In genomic region chr10:41573190-41573589, GRCm38 (mm10) we compare ENCODE assay signal across 9 mouse cellular contexts. TPM values are rescaled to one million over a fixed set of nuclear protein-coding genes. Genes with fewer than 3 reads are reported as not detected.
A peak's percentile ranks its signal among the peaks of the same experiment; 100 is the strongest.
DNase-seq lines count a peak whose midpoint lies in the region; ATAC-seq and TF ChIP-seq lines count a peak whose summit lies in the region.
"Had no signal": no experiment of that assay in that cellular context is flagged by ENCODE, and none has a peak within 500 bp of the region (broad histone marks: within the 10 kb centered on the region; RNA-seq: fewer than 3 reads in every experiment).

No protein-coding gene starts in this region.

- no peaks in the 10 kb centered on the region for H3K36me3 ChIP-seq in kidney, postnatal 0 days (ENCODE audit: insufficient read depth, low read length)
- H3K36me3 ChIP-seq in ES-E14 (ENCODE audit: control insufficient read depth, insufficient read depth, low read length, poor library complexity, severe bottlenecking) (no peaks in the 10 kb centered on the region), macrophage (ENCODE audit: inconsistent target) (no peaks in the 10 kb centered on the region)
- no peaks in the 10 kb centered on the region for H3K36me3 ChIP-seq in heart, embryonic 16.5 days (ENCODE audit: control insufficient read depth, insufficient read depth)
- no peaks in the 10 kb centered on the region for H3K36me3 ChIP-seq in midbrain, embryonic 16.5 days (ENCODE audit: control insufficient read depth, insufficient read depth, low read length)

- H3K4me2 ChIP-seq in kidney, postnatal 0 days (ENCODE audit: low read length): no peak overlapping the region
- H3K4me2 ChIP-seq in heart, embryonic 16.5 days (ENCODE audit: low read depth, low read length): peak overlapping the region; percentile 16
- no peak overlapping the region for H3K4me2 ChIP-seq in midbrain, embryonic 16.5 days (ENCODE audit: low read length)

- in situ Hi-C loops in ES-E14 (cut with MboI; ENCODE audit: low sequenced_read_pairs in 2 of 2, unreplicated experiment in 2 of 2): no loop called here

- no peaks in the 10 kb centered on the region for H3K79me2 ChIP-seq in macrophage (ENCODE audit: inconsistent target)

- H3K4me1 ChIP-seq in kidney, postnatal 0 days (replicated peaks; ENCODE audit: insufficient read depth, low read length): no peaks in the 10 kb centered on the region; the same call in 1 of the 2 replicates
- H3K4me1 ChIP-seq in ES-E14 (ENCODE audit: control insufficient read depth in 2 of 2, insufficient read depth in 2 of 2, low read length in 2 of 2, poor library complexity in 1 of 2): no peaks in the 10 kb centered on the region; a peak in 1 of 4 replicates
- peaks cover 18% of the 10 kb centered on the region for H3K4me1 ChIP-seq in heart, embryonic 16.5 days (ENCODE audit: control insufficient read depth, insufficient read depth, low read length)
- H3K4me1 ChIP-seq in midbrain, embryonic 16.5 days (ENCODE audit: control insufficient read depth, insufficient read depth, low read length): no peaks in the 10 kb centered on the region

- no peak for ATAC-seq in kidney, postnatal 0 days (replicated peaks; ENCODE audit: low FRiP score, low read depth)
- ATAC-seq in heart, embryonic 16.5 days (replicated peaks; ENCODE audit: extremely low read depth, insufficient read depth, low FRiP score): peak; percentile 15; the same call in 1 of the 2 replicates
- no peak for ATAC-seq in midbrain, embryonic 16.5 days

- H3K9me3 ChIP-seq in kidney, postnatal 0 days (replicated peaks; ENCODE audit: low read length): no peaks in the 10 kb centered on the region
- no peaks in the 10 kb centered on the region for H3K9me3 ChIP-seq in ES-E14 (ENCODE audit: control insufficient read depth, insufficient read depth, low read depth, low read length)
- H3K9me3 ChIP-seq in heart, embryonic 16.5 days (replicated peaks; ENCODE audit: control insufficient read depth, low read length): no peaks in the 10 kb centered on the region
- no peaks in the 10 kb centered on the region for H3K9me3 ChIP-seq in midbrain, embryonic 16.5 days (replicated peaks; ENCODE audit: control insufficient read depth, low read length, poor library complexity, severe bottlenecking)

- H3K9ac ChIP-seq in kidney, postnatal 0 days (ENCODE audit: low read depth, low read length): no peak overlapping the region
- H3K9ac ChIP-seq in ES-E14 (ENCODE audit: insufficient read depth, low read depth, low read length, poor library complexity, severe bottlenecking): 0 out of 2 replicates have a peak overlapping the region, but pooled peaks have one; percentile 6
- peak overlapping the region; percentile 30; the same call in 1 of the 2 replicates for H3K9ac ChIP-seq in heart, embryonic 16.5 days (ENCODE audit: low read length)
- H3K9ac ChIP-seq in midbrain, embryonic 16.5 days (ENCODE audit: low read depth, low read length): no peak overlapping the region

- H3K27me3 ChIP-seq in kidney, postnatal 0 days (ENCODE audit: insufficient read depth, low read length): no peaks in the 10 kb centered on the region
- no peaks in the 10 kb centered on the region for H3K27me3 ChIP-seq in heart, embryonic 16.5 days (ENCODE audit: control insufficient read depth, insufficient read depth, low read length)
- H3K27me3 ChIP-seq in midbrain, embryonic 16.5 days (ENCODE audit: control insufficient read depth, insufficient read depth, low read depth, low read length): no peaks in the 10 kb centered on the region

- DNase-seq in kidney, postnatal 0 days (ENCODE audit: low spot score): peak; percentile 39
- DNase-seq in kidney, adult 11 months: no peak
- DNase-seq in ES-E14 (ENCODE audit: low read depth, low spot score): no peak
- DNase-seq in adrenal gland, adult 18-20 months (ENCODE audit: low spot score in 2 of 2): no peak
- DNase-seq in right cerebral cortex, adult 18-20 months: no peak

- H3K27ac ChIP-seq in kidney, postnatal 0 days: no peak overlapping the region
- H3K27ac ChIP-seq in ES-E14 (ENCODE audit: insufficient read depth, low read depth, low read length, poor library complexity, severe bottlenecking) (no peak overlapping the region), macrophage (peak overlapping the region; percentile 27; the same call in 1 of the 2 replicates)
- H3K27ac ChIP-seq in heart, embryonic 16.5 days (ENCODE audit: low read length): peak overlapping the region; percentile 30; the same call in 1 of the 2 replicates
- no peak overlapping the region for H3K27ac ChIP-seq in midbrain, embryonic 16.5 days (ENCODE audit: low read length)

- TF ChIP-seq CTCF in kidney, postnatal 0 days (IDR thresholded peaks at IDR 0.05; ENCODE audit: low read depth): no peak

- 9% methylated on average over 6 of the region's 6 CpGs for WGBS in kidney, postnatal 0 days
- WGBS in heart, embryonic 16.5 days: 11% methylated on average over 6 of the region's 6 CpGs
- WGBS in macrophage (ENCODE audit: missing documents): 0% methylated on average over 5 of the region's 6 CpGs
- 28% methylated on average over 6 of the region's 6 CpGs for WGBS in midbrain, embryonic 16.5 days

- H3K4me3 ChIP-seq in kidney, postnatal 0 days (replicated peaks; ENCODE audit: low read depth, low read length): no peak overlapping the region
- H3K4me3 ChIP-seq in ES-E14 (ENCODE audit: insufficient read depth in 1 of 2, low read depth in 1 of 2, low read length in 2 of 2, poor library complexity in 1 of 2, severe bottlenecking in 1 of 2) (no peak overlapping the region), macrophage (ENCODE audit: inconsistent target) (no peak overlapping the region)
- no peak overlapping the region for H3K4me3 ChIP-seq in heart, embryonic 16.5 days (ENCODE audit: low read length)
- no peak overlapping the region for H3K4me3 ChIP-seq in midbrain, embryonic 16.5 days (ENCODE audit: low read depth, low read length)
- H3K4me3 ChIP-seq: erythroblast, embryonic 14.5 days had no signal

TF ChIP-seq in ES-E14, 5 proteins besides CTCF, POLR2A, EP300 and RAD21:
- TF ChIP-seq MAFK (IDR thresholded peaks at IDR 0.05; ENCODE audit: insufficient read depth, low read depth, low read length) (no peak), ZC3H11A (IDR thresholded peaks at IDR 0.05; ENCODE audit: borderline replicate concordance, low read depth, low read length) (no peak), CHD2 (IDR thresholded peaks at IDR 0.05; ENCODE audit: low read depth, low read length) (no peak)

RNA-seq across cellular contexts. Expression of gene Cd164, which starts 54.0 kb away (rescaled TPM):
- 184 and 193 TPM in 2 replicates for polyA plus RNA-seq in kidney, postnatal 0 days (2015; fragmentation: Nextera tagmentation; extraction: Ambion mirVana)
- 112 and 127 TPM in 2 replicates for total RNA-seq in ES-E14 (2012; rRNA removed)
- polyA plus RNA-seq in heart, embryonic 16.5 days (2015; fragmentation: Nextera tagmentation; extraction: Ambion mirVana): 179 and 196 TPM in 2 replicates
- 100 to 1,000 TPM in 13 of 26 experiments, 10 to 100 TPM in 13; 29.9 to 322 (median 102) TPM for total RNA-seq in macrophage (2018; cell fraction: chromatin; rRNA removed)
- 100 to 1,000 TPM; 163 to 271 (median 202) TPM for total RNA-seq in macrophage (2018; cell fraction: cytosol; rRNA removed)
- total RNA-seq in macrophage (2018; cell fraction: nucleus; rRNA removed): 100 to 1,000 TPM in 25 of 26 experiments, 10 to 100 TPM in 1; 93.8 to 340 (median 200) TPM
- 204 to 235 TPM (median 225 TPM) in 3 replicates for polyA plus RNA-seq in macrophage (2018)
- polyA plus RNA-seq in midbrain, embryonic 16.5 days (2015; fragmentation: Nextera tagmentation; extraction: Ambion mirVana): 44.7 and 48.8 TPM in 2 replicates
- 100 to 1,000 TPM; 213 to 232 TPM for total RNA-seq in adrenal gland, adult 18-20 months (2021)

Comparison
In these comparisons a context has a peak if more than half of its experiments do, and no peak if none do; other contexts are left out.
1. H3K27ac ChIP-seq: peak in heart, embryonic 16.5 days (single experiment) and macrophage (single experiment); none in kidney, postnatal 0 days (single experiment), ES-E14 (single experiment) and midbrain, embryonic 16.5 days (single experiment).
2. H3K9ac ChIP-seq: peak in ES-E14 (single experiment) and heart, embryonic 16.5 days (single experiment); none in kidney, postnatal 0 days (single experiment) and midbrain, embryonic 16.5 days (single experiment).